Mouse (Mus musculus) liver, postnatal 0 days (tissue): ENCODE measurements around the gene Rapgef2.

Experiments
- CTCF ChIP-seq: sonication (generic); IDR thresholded peaks from 2 replicates; pipeline ENCODE4 v1.5.1; 2016; ENCODE audit warnings: antibody characterized with exemption, low read depth
- EP300 ChIP-seq: IDR thresholded peaks from 2 replicates; pipeline ENCODE4 v1.6.1; 2016; ENCODE audit warnings: antibody characterized with exemption, low read depth, mild to moderate bottlenecking

- no peak for TF ChIP-seq CTCF
- TF ChIP-seq EP300: no peak
Measured at GRCm38 (mm10) chr3:79182290-79182689, 104.0 kb downstream of the Rapgef2 start.
